Mouse (Mus musculus): ENCODE data around the gene Nfkbia. TPM values are rescaled to one million over a fixed set of nuclear protein-coding genes. Genes with fewer than 3 reads are reported as not detected.

Gene Nfkbia
- polyA plus RNA-seq, 1 experiment from 2014 or later, result 116 TPM

GRCm38 (mm10) chr12:55499031-55499430 is 6.6 kb upstream of the Nfkbia start:
- H3K27ac ChIP-seq, result no peak overlapping the region
- no peaks in the 10 kb centered on the region for H3K36me3 ChIP-seq
- peaks cover 13% of the 10 kb centered on the region; the same call in 1 of the 2 replicates for H3K4me1 ChIP-seq
- no peak overlapping the region for H3K9ac ChIP-seq
- H3K4me2 ChIP-seq, result peak overlapping the region; percentile 30; the same call in 1 of the 2 replicates
- no peak overlapping the region for H3K4me3 ChIP-seq
- under 1% methylated on average over 10 of the region's 10 CpGs for WGBS
- H3K9me3 ChIP-seq, result no peaks in the 10 kb centered on the region
- no peaks in the 10 kb centered on the region for H3K27me3 ChIP-seq
- peak; percentile 76; the same call in 1 of the 2 replicates for ATAC-seq (ENCODE audit: borderline replicate concordance, extremely low read depth, low FRiP score, low TSS enrichment)

GRCm38 (mm10) chr12:55497737-55498136 is 5.3 kb upstream of the Nfkbia start:
- WGBS, result 51% methylated on average over 8 of the region's 8 CpGs
- Histone ChIP-seq H3K4me1 (peaks cover 25% of the 10 kb centered on the region), H3K4me3 (no peak overlapping the region), H3K9me3 (no peaks in the 10 kb centered on the region), H3K4me2 (no peak overlapping the region), H3K27ac (no peak overlapping the region), H3K9ac (no peak overlapping the region), H3K36me3 (no peaks in the 10 kb centered on the region), H3K27me3 (no peaks in the 10 kb centered on the region)
- ATAC-seq (ENCODE audit: borderline replicate concordance, extremely low read depth, low FRiP score, low TSS enrichment), result no peak

- Histone ChIP-seq H3K9ac (no peak overlapping the region), H3K9me3 (no peaks in the 10 kb centered on the region), H3K4me3 (no peak overlapping the region), H3K4me2 (no peak overlapping the region), H3K27me3 (no peaks in the 10 kb centered on the region), H3K4me1 (peaks cover 30% of the 10 kb centered on the region), H3K36me3 (peaks cover 4% of the 10 kb centered on the region; the same call in 1 of the 2 replicates), H3K27ac (no peak overlapping the region)
- no peak for ATAC-seq (ENCODE audit: borderline replicate concordance, extremely low read depth, low FRiP score, low TSS enrichment)
- WGBS, result 57% methylated on average over 5 of the region's 5 CpGs
Observed at GRCm38 (mm10) chr12:55495902-55496605, 3.6 kb upstream of the Nfkbia start.

GRCm38 (mm10) chr12:55495114-55495901 is 2.9 kb upstream of the Nfkbia start:
- Histone ChIP-seq H3K27ac (peak overlapping the region; percentile 11; the same call in 1 of the 2 replicates), H3K4me3 (no peak overlapping the region), H3K4me2 (no peak overlapping the region), H3K9ac (no peak overlapping the region), H3K9me3 (no peaks in the 10 kb centered on the region), H3K36me3 (peaks cover 11% of the 10 kb centered on the region), H3K27me3 (no peaks in the 10 kb centered on the region), H3K4me1 (peaks cover 37% of the 10 kb centered on the region)
- WGBS, result 21% methylated on average over 9 of the region's 9 CpGs
- no peak for ATAC-seq (ENCODE audit: borderline replicate concordance, extremely low read depth, low FRiP score, low TSS enrichment)

- ATAC-seq (ENCODE audit: borderline replicate concordance, extremely low read depth, low FRiP score, low TSS enrichment), result no peak
- Histone ChIP-seq H3K4me2 (peak overlapping the region; percentile 80), H3K27ac (peak overlapping the region; percentile 100), H3K4me3 (peak overlapping the region; percentile 88; the same call in 1 of the 2 replicates), H3K4me1 (peaks cover 48% of the 10 kb centered on the region), H3K9me3 (no peaks in the 10 kb centered on the region), H3K9ac (no peak overlapping the region), H3K36me3 (peaks cover 31% of the 10 kb centered on the region), H3K27me3 (no peaks in the 10 kb centered on the region)
- 38% methylated on average over 8 of the region's 8 CpGs for WGBS
Observed at GRCm38 (mm10) chr12:55493381-55493780, 934 bp upstream of the Nfkbia start.

- H3K36me3 ChIP-seq, result peaks cover 35% of the 10 kb centered on the region
- H3K4me1 ChIP-seq, result peaks cover 48% of the 10 kb centered on the region
- WGBS, result 2% methylated on average over 12 of the region's 12 CpGs
- H3K9me3 ChIP-seq, result no peaks in the 10 kb centered on the region
- H3K9ac ChIP-seq, result peak overlapping the region; percentile 99
- no peak for ATAC-seq (ENCODE audit: borderline replicate concordance, extremely low read depth, low FRiP score, low TSS enrichment)
- peak overlapping the region; percentile 80 for H3K4me2 ChIP-seq
- H3K27ac ChIP-seq, result peak overlapping the region; percentile 100
- peak overlapping the region; percentile 88 for H3K4me3 ChIP-seq
- no peaks in the 10 kb centered on the region for H3K27me3 ChIP-seq
Observed at GRCm38 (mm10) chr12:55492941-55493340, 494 bp upstream of the Nfkbia start.

GRCm38 (mm10) chr12:55491516-55492183 is 797 bp downstream of the Nfkbia start:
- Histone ChIP-seq H3K4me3 (peak overlapping the region; percentile 88), H3K4me1 (peaks cover 48% of the 10 kb centered on the region), H3K4me2 (peak overlapping the region; percentile 80), H3K27ac (peak overlapping the region; percentile 100), H3K36me3 (peaks cover 46% of the 10 kb centered on the region), H3K9ac (peak overlapping the region; percentile 99), H3K27me3 (no peaks in the 10 kb centered on the region), H3K9me3 (no peaks in the 10 kb centered on the region)
- 1% methylated on average over 17 of the region's 57 CpGs for WGBS
- ATAC-seq (ENCODE audit: borderline replicate concordance, extremely low read depth, low FRiP score, low TSS enrichment), result peak; percentile 89

- no peak for ATAC-seq (ENCODE audit: borderline replicate concordance, extremely low read depth, low FRiP score, low TSS enrichment)
- H3K27me3 ChIP-seq, result no peaks in the 10 kb centered on the region
- H3K4me2 ChIP-seq, result peak overlapping the region; percentile 80
- peak overlapping the region; percentile 100 for H3K27ac ChIP-seq
- H3K4me3 ChIP-seq, result peak overlapping the region; percentile 88
- H3K9ac ChIP-seq, result peak overlapping the region; percentile 66; the same call in 1 of the 2 replicates
- peaks cover 43% of the 10 kb centered on the region for H3K4me1 ChIP-seq
- 66% methylated on average over 13 of the region's 13 CpGs for WGBS
- no peaks in the 10 kb centered on the region for H3K9me3 ChIP-seq
- H3K36me3 ChIP-seq, result peaks cover 53% of the 10 kb centered on the region
Observed at GRCm38 (mm10) chr12:55490722-55491449, 1.6 kb downstream of the Nfkbia start.

- H3K4me1 ChIP-seq, result peaks cover 43% of the 10 kb centered on the region
- H3K9ac ChIP-seq, result 0 out of 2 replicates have a peak overlapping the region, but pooled peaks have one; percentile 66
- no peaks in the 10 kb centered on the region for H3K9me3 ChIP-seq
- no peaks in the 10 kb centered on the region for H3K27me3 ChIP-seq
- WGBS, result 79% methylated on average over 14 of the region's 14 CpGs
- H3K4me3 ChIP-seq, result peak overlapping the region; percentile 88
- H3K4me2 ChIP-seq, result peak overlapping the region; percentile 80
- H3K36me3 ChIP-seq, result peaks cover 53% of the 10 kb centered on the region
- H3K27ac ChIP-seq, result no peak overlapping the region
- no peak for ATAC-seq (ENCODE audit: borderline replicate concordance, extremely low read depth, low FRiP score, low TSS enrichment)
Observed at GRCm38 (mm10) chr12:55489986-55490721, 2.3 kb downstream of the Nfkbia start.

- no peak for ATAC-seq (ENCODE audit: borderline replicate concordance, extremely low read depth, low FRiP score, low TSS enrichment)
Observed at GRCm38 (mm10) chr12:55488661-55489447, 3.6 kb downstream of the Nfkbia start.

More at GRCm38 (mm10) chr12:55488661-55489447, 3.6 kb downstream of the Nfkbia start:
- no peak overlapping the region for H3K4me3 ChIP-seq
- H3K36me3 ChIP-seq, result peaks cover 53% of the 10 kb centered on the region
- WGBS, result 70% methylated on average over 13 of the region's 13 CpGs
- H3K9me3 ChIP-seq, result no peaks in the 10 kb centered on the region
- H3K9ac ChIP-seq, result no peak overlapping the region
- peaks cover 37% of the 10 kb centered on the region for H3K4me1 ChIP-seq
- no peak overlapping the region for H3K27ac ChIP-seq
- H3K4me2 ChIP-seq, result peak overlapping the region; percentile 7; the same call in 1 of the 2 replicates
- no peaks in the 10 kb centered on the region for H3K27me3 ChIP-seq

All from lung, embryonic 15.5 days (tissue).